Mouse (Mus musculus): ENCODE measurements around the gene Slc37a3. TPM values are rescaled to one million over a fixed set of nuclear protein-coding genes. Genes with fewer than 3 reads are reported as not detected.
"Not testable (repeated sequence)": the region's sequence is repeated elsewhere in the genome, so short reads cannot be mapped to it uniquely, and the experiment has no call there.

Gene Slc37a3
- polyA plus RNA-seq, 1 experiment from 2014 or later: 69.3 TPM

GRCm38 (mm10) chr6:39381125-39381880 lies 3.8 kb upstream of the Slc37a3 start, which contains the start of gene Rab19:
TSS of gene Rab19 (plus strand) at chr6:39381175.
- no peak within 1 kb of the TSS for H3K9ac ChIP-seq (replicated peaks; ENCODE audit: low read depth, low read length)
- no peak within 1 kb of the TSS for H3K27ac ChIP-seq (ENCODE audit: low read length)
- H3K9me3 ChIP-seq (ENCODE audit: control insufficient read depth, low read length): no peaks in the 10 kb centered on the region
- peak within 1 kb of the TSS; percentile 39 for H3K4me2 ChIP-seq (ENCODE audit: low read length)
- H3K36me3 ChIP-seq (ENCODE audit: control insufficient read depth, insufficient read depth): no peaks in the 10 kb centered on the region
- ATAC-seq: no peak
- H3K4me1 ChIP-seq (replicated peaks; ENCODE audit: control insufficient read depth, insufficient read depth, low read length): peaks cover 8% of the 10 kb centered on the region
- 6% methylated on average over 20 of the region's 20 CpGs for WGBS
- 0 out of 2 replicates have a peak, but pooled peaks cover 2% of the 10 kb centered on the region for H3K27me3 ChIP-seq (replicated peaks; ENCODE audit: control insufficient read depth, insufficient read depth, low read length)
- H3K4me3 ChIP-seq (replicated peaks; ENCODE audit: low read length): peak within 1 kb of the TSS; percentile 13

- Histone ChIP-seq H3K27ac (ENCODE audit: low read length) (no peak overlapping the region), H3K4me2 (ENCODE audit: low read length) (no peak overlapping the region), H3K4me1 (replicated peaks; ENCODE audit: control insufficient read depth, insufficient read depth, low read length) (peaks cover 14% of the 10 kb centered on the region), H3K27me3 (replicated peaks; ENCODE audit: control insufficient read depth, insufficient read depth, low read length) (0 out of 2 replicates have a peak, but pooled peaks cover 2% of the 10 kb centered on the region), H3K9ac (replicated peaks; ENCODE audit: low read depth, low read length) (no peak overlapping the region), H3K36me3 (ENCODE audit: control insufficient read depth, insufficient read depth) (no peaks in the 10 kb centered on the region), H3K9me3 (ENCODE audit: control insufficient read depth, low read length) (no peaks in the 10 kb centered on the region), H3K4me3 (replicated peaks; ENCODE audit: low read length) (no peak overlapping the region)
- 86% methylated on average over 3 of the region's 3 CpGs for WGBS
- ATAC-seq: no peak
Measured at GRCm38 (mm10) chr6:39380276-39380675, 2.8 kb upstream of the Slc37a3 start.

- 0 out of 2 replicates have a peak, but pooled peaks cover 2% of the 10 kb centered on the region for H3K27me3 ChIP-seq (replicated peaks; ENCODE audit: control insufficient read depth, insufficient read depth, low read length)
Measured at GRCm38 (mm10) chr6:39379749-39380148, 2.3 kb upstream of the Slc37a3 start.

DNA sequence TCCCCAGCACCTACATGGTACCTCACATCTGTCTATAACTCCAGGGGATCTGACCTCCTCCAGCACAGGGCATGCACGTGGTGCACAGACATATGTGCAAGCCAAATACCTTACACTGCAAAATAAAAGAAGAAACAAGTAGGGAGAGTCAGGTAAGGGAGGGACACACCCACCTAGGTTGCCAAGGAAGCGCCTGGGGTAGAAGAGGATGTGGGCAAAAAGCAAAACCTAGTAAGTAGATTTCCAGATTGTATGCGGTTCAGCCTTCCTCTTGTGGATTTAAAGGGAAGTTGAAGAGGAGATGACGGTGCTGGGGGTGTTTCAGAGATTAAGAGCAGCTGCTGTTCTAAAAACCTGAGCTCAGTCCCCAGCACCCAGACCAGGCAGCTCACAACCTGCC lies 1.7 kb upstream of the Slc37a3 start:
- 70% methylated on average over 4 of the region's 4 CpGs for WGBS
- Histone ChIP-seq H3K27me3 (replicated peaks; ENCODE audit: control insufficient read depth, insufficient read depth, low read length) (0 out of 2 replicates have a peak, but pooled peaks cover 2% of the 10 kb centered on the region), H3K4me3 (replicated peaks; ENCODE audit: low read length) (no peak overlapping the region), H3K4me1 (replicated peaks; ENCODE audit: control insufficient read depth, insufficient read depth, low read length) (peaks cover 14% of the 10 kb centered on the region), H3K4me2 (ENCODE audit: low read length) (no peak overlapping the region), H3K27ac (ENCODE audit: low read length) (no peak overlapping the region), H3K9me3 (ENCODE audit: control insufficient read depth, low read length) (no peaks in the 10 kb centered on the region), H3K9ac (replicated peaks; ENCODE audit: low read depth, low read length) (no peak overlapping the region), H3K36me3 (ENCODE audit: control insufficient read depth, insufficient read depth) (no peaks in the 10 kb centered on the region)
- ATAC-seq: no peak

More at GRCm38 (mm10) chr6:39379749-39380148, 2.3 kb upstream of the Slc37a3 start:
- H3K4me2 ChIP-seq (ENCODE audit: low read length): no peak overlapping the region
- H3K9me3 ChIP-seq (ENCODE audit: control insufficient read depth, low read length): no peaks in the 10 kb centered on the region
- H3K9ac ChIP-seq (replicated peaks; ENCODE audit: low read depth, low read length): no peak overlapping the region
- H3K4me1 ChIP-seq (replicated peaks; ENCODE audit: control insufficient read depth, insufficient read depth, low read length): peaks cover 14% of the 10 kb centered on the region
- no peaks in the 10 kb centered on the region for H3K36me3 ChIP-seq (ENCODE audit: control insufficient read depth, insufficient read depth)
- H3K27ac ChIP-seq (ENCODE audit: low read length): no peak overlapping the region
- no peak overlapping the region for H3K4me3 ChIP-seq (replicated peaks; ENCODE audit: low read length)
- WGBS: 83% methylated on average over 8 of the region's 8 CpGs
- no peak for ATAC-seq

GRCm38 (mm10) chr6:39378161-39378835 lies 823 bp upstream of the Slc37a3 start:
- peaks cover 14% of the 10 kb centered on the region for H3K4me1 ChIP-seq (replicated peaks; ENCODE audit: control insufficient read depth, insufficient read depth, low read length)
- H3K36me3 ChIP-seq (ENCODE audit: control insufficient read depth, insufficient read depth); H3K27ac ChIP-seq (ENCODE audit: low read length); H3K9me3 ChIP-seq (ENCODE audit: control insufficient read depth, low read length); H3K4me3 ChIP-seq (replicated peaks; ENCODE audit: low read length); H3K27me3 ChIP-seq (replicated peaks; ENCODE audit: control insufficient read depth, insufficient read depth, low read length); H3K4me2 ChIP-seq (ENCODE audit: low read length); H3K9ac ChIP-seq (replicated peaks; ENCODE audit: low read depth, low read length): not testable (repeated sequence)
- 85% methylated on average over 12 of the region's 13 CpGs for WGBS
- ATAC-seq: peak; percentile 7; the same call in 1 of the 2 replicates

DNA sequence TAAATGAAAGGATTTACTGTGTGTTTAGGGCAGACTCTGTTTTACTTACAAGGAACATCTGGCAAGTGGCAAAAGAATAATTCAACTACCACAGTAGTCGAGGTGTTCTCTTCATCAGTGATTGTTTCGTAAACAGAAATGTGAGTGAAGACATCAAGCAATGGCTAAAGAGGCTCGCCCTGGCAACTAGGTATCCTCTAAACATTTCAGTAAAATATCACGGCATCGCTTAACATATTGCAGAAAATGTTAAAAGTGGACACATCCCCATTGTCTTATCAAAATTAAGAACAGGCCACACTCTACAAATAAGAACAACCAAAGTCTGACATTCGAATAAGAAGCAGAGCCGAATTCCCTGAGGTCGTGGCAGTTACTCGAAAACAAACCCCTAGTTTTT lies 700 bp downstream of the Slc37a3 start:
- Histone ChIP-seq H3K4me3 (replicated peaks; ENCODE audit: low read length) (peak overlapping the region; percentile 91), H3K9me3 (ENCODE audit: control insufficient read depth, low read length) (no peaks in the 10 kb centered on the region), H3K27ac (ENCODE audit: low read length) (no peak overlapping the region), H3K36me3 (ENCODE audit: control insufficient read depth, insufficient read depth) (no peaks in the 10 kb centered on the region), H3K27me3 (replicated peaks; ENCODE audit: control insufficient read depth, insufficient read depth, low read length) (0 out of 2 replicates have a peak, but pooled peaks cover 2% of the 10 kb centered on the region), H3K9ac (replicated peaks; ENCODE audit: low read depth, low read length) (peak overlapping the region; percentile 92), H3K4me2 (ENCODE audit: low read length) (peak overlapping the region; percentile 75), H3K4me1 (replicated peaks; ENCODE audit: control insufficient read depth, insufficient read depth, low read length) (peaks cover 14% of the 10 kb centered on the region)
- WGBS: 21% methylated on average over 9 of the region's 9 CpGs
- ATAC-seq: no peak

DNA sequence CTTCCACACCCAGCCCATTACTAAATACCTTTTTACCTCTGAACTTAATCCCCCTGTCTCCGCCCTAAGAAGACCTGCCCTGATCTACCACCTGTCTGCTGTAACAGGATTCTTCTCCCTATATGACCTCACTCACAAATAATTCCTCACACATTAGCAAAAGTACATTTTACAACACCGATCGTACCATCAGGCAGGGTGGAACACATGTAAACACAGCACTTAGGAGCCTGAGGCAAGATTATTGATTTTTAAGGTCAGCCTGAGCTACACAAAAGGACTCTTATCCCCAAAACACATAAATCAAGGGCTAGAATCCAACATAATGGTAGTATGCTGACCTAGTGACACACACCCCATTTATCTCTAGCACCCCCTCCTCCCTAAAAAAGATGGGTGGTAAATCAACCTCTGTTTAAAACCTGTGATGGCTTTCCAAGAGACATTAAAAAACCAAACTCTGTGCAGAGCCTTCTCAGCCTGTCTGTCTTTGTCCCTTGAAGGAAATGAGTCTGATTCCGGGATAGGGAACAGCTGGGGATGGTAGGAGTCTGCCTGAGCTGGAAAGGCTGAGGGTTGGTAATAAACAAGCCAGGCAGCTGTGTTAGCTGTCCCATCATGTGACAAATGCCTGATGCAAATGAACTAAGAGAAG lies 4.0 kb downstream of the Slc37a3 start:
- Histone ChIP-seq H3K9me3 (ENCODE audit: control insufficient read depth, low read length) (no peaks in the 10 kb centered on the region), H3K4me1 (replicated peaks; ENCODE audit: control insufficient read depth, insufficient read depth, low read length) (peaks cover 11% of the 10 kb centered on the region), H3K27me3 (replicated peaks; ENCODE audit: control insufficient read depth, insufficient read depth, low read length) (no peaks in the 10 kb centered on the region), H3K4me3 (replicated peaks; ENCODE audit: low read length) (no peak overlapping the region), H3K36me3 (ENCODE audit: control insufficient read depth, insufficient read depth) (no peaks in the 10 kb centered on the region), H3K9ac (replicated peaks; ENCODE audit: low read depth, low read length) (no peak overlapping the region), H3K27ac (ENCODE audit: low read length) (no peak overlapping the region), H3K4me2 (ENCODE audit: low read length) (no peak overlapping the region)
- 84% methylated on average over 4 of the region's 4 CpGs for WGBS
- ATAC-seq: no peak

DNA sequence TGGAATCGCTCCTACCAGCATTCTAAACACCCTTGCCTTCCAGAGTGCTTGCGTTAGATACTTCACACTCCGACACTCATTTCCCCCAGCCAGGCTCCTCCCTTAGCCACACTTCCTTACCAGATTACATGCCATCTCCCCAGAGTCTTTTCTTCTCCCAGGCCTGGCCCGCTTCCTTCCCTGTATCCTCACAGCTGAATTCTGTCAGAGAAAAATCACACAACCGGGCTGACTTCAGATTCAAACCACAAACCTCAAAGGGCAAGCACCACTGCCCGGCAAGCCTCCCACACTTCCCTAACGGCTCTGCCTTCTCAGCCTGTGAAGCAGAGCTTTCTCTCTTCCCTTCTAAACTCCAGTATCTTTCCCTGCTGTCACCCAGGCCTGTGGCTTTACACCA lies 4.7 kb downstream of the Slc37a3 start:
- Histone ChIP-seq H3K9me3 (ENCODE audit: control insufficient read depth, low read length) (no peaks in the 10 kb centered on the region), H3K9ac (replicated peaks; ENCODE audit: low read depth, low read length) (no peak overlapping the region), H3K36me3 (ENCODE audit: control insufficient read depth, insufficient read depth) (no peaks in the 10 kb centered on the region), H3K4me1 (replicated peaks; ENCODE audit: control insufficient read depth, insufficient read depth, low read length) (peaks cover 11% of the 10 kb centered on the region), H3K4me3 (replicated peaks; ENCODE audit: low read length) (no peak overlapping the region), H3K27ac (ENCODE audit: low read length) (no peak overlapping the region), H3K27me3 (replicated peaks; ENCODE audit: control insufficient read depth, insufficient read depth, low read length) (no peaks in the 10 kb centered on the region), H3K4me2 (ENCODE audit: low read length) (no peak overlapping the region)
- 77% methylated on average over 7 of the region's 7 CpGs for WGBS
- no peak for ATAC-seq

DNA sequence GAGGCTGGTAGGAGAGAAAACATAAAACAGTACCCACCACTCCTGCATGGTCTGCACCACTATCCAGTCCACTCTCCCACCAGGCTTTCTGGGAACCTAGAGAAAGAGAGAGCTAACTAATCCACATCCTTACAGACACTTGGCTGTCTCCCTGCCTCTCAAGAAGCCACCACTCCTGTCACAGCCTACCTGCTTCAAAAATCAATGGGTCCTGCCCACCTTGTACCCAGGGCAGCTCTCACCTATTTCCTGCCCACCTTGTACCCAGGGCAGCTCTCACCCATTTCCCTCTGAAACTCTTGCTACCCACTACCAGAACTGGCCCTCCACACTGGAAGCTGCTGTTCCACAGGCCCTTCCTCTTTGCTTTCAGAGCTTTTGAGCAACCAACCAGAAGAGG lies 5.4 kb downstream of the Slc37a3 start:
- no peak overlapping the region for H3K4me3 ChIP-seq (replicated peaks; ENCODE audit: low read length)
- no peak overlapping the region for H3K9ac ChIP-seq (replicated peaks; ENCODE audit: low read depth, low read length)
- H3K36me3 ChIP-seq (ENCODE audit: control insufficient read depth, insufficient read depth): no peaks in the 10 kb centered on the region; the same call in 1 of the 2 replicates
- H3K27ac ChIP-seq (ENCODE audit: low read length): no peak overlapping the region
- H3K27me3 ChIP-seq (replicated peaks; ENCODE audit: control insufficient read depth, insufficient read depth, low read length): no peaks in the 10 kb centered on the region
- H3K4me1 ChIP-seq (replicated peaks; ENCODE audit: control insufficient read depth, insufficient read depth, low read length): peaks cover 11% of the 10 kb centered on the region
- ATAC-seq: no peak
- no peaks in the 10 kb centered on the region for H3K9me3 ChIP-seq (ENCODE audit: control insufficient read depth, low read length)
- H3K4me2 ChIP-seq (ENCODE audit: low read length): no peak overlapping the region
